Mouse (Mus musculus) kidney, adult 2 months (tissue): ENCODE data around the gene Ppfibp1.

Source experiments
- CTCF ChIP-seq: fragments of 200-500 bp; conservative IDR thresholded peaks from 2 replicates; pipeline ENCODE4 v1.5.1; 2011; ENCODE audit warnings: low read depth, mild to moderate bottlenecking, control low read depth, low read length, moderate library complexity, mixed read lengths; ENCODE audit not compliant: insufficient read depth, insufficient read length
- POLR2A ChIP-seq: fragments of 200-500 bp; IDR thresholded peaks from one replicate; pipeline ENCODE4 v1.6.1; 2011; ENCODE audit warnings: low read depth, low read length, control low read depth

DNA sequence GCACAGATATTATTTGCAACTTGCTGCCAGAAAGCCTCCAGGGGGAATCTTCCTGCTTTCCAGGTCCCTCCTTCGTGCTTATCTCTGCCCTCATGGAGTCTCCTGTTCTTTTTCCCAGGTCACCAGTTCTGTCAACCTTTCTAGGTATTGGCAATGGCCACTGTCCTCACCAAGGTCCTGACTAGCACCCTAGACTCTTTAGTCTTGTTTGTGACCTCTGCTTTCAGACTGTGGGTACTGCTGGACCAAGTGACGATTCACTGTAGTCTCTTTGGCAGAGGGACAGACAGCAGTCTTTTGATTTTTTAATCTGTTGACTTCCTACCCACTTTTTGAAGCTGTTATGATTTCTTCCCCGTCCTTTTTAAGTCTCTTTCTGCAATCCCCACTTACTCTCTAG is 39.8 kb downstream of the Ppfibp1 start:
- no peak for TF ChIP-seq CTCF
- TF ChIP-seq POLR2A: no peak
